Mouse (Mus musculus) mesoderm, embryonic 11.5 days (tissue): ENCODE measurements around the gene Gab1.

Source experiments
- DNase-seq: peaks from one replicate; pipeline ENCODE4 v3.0.0-alpha.2; 2012; ENCODE audit warnings: low read depth, low spot score

Gene Gab1

DNA sequence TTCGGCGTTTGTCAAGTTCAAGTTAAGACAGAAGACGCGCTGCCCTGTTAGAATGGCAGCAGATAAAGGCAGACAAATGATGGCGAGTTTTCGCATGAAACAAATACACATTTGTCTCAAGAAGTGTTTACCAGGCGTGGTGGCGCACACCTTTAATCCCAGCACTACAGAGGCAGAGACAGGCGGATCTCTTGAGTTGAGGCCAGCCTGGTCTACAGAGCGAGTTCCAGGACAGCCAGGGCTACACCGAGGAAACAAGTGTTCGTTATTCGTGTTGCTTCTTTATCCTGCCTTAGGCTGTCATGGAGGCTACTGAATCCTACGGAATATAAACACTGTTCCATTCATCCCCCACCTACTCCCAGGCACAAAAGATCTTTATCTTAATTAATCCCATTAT, 140.4 kb downstream of the Gab1 start:
- peak; percentile 7 for DNase-seq

DNA sequence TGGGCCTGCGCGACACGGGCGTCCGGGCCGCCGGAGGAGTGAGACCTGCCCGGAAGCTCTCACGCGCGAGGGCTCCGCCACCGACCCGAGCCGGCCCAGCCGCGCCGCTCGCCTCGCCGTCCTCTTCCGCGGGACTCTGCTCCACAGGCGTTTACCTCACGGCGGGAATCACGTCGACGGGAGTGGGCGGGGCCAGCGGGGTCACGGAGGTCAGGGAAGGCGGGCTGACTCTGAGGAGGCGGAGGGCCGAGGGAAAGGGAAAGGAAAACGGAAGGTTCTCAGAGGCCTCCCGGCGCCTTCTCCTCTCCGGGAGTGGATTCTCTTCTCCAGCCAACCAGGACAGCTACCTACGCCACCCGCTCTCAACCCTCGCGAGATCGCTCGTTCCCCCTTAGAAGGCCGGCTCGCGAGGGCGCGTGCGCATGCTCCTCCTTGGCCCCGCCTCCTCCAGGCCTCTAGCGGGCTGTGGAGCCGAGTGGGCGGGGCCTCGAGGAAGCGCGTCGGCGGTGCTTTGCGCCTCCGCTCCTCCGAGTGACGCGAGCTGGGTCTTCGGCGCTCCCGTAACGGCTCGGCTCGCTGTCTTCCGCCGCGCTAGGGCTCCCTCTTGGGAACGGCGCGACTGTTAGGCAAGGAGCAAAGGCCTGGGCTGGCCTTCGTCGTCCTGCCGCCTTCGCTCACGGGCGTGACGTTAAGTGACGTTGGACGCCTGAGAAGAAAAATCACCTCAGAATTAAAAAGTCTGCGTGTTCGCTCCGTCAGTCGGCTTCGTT, 141.0 kb downstream of the Gab1 start, which contains the start of gene Smarca5:
Gene Smarca5 (minus strand): TSS at position 343 of the 770 bp plus-strand sequence.
- peak; percentile 93 for DNase-seq

DNA sequence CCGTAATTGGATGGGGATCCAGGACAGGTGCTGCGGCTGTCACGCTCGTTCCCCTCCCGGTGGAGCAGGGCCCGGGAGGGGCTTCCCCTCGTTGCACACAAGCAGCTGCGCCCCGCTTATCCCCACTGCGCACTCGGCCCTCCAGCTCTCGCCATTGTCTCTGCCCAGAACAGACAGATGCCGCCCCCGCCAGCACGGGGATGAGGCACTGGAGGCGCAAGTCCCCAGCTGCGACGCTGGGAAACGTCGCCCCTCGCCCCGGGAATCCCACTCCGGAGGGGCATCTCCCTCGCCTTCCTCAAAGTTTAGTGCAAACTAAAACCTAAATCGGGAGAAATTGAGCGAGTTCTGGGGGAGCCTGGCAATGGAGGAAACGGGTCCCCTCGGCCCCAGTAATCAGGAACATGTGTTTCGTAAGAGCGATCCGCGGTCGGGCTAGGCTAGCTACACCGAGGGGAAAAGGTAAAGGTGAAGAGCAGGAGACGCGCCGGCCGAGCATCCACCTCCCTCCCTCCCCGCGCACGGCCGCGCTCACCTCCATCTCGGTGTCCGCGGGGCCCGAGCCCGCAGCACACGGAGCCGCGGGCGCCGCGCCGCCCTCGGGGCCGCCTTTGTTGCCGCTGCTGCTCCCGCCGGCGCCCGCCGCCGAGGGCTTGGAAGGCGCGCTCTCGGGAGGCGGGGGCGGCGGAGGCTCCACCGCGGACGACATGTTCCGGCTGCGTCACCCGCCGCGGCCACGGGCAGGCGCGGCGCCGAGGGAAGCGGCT, 141.7 kb downstream of the Gab1 start:
- peak; percentile 71 for DNase-seq

DNA sequence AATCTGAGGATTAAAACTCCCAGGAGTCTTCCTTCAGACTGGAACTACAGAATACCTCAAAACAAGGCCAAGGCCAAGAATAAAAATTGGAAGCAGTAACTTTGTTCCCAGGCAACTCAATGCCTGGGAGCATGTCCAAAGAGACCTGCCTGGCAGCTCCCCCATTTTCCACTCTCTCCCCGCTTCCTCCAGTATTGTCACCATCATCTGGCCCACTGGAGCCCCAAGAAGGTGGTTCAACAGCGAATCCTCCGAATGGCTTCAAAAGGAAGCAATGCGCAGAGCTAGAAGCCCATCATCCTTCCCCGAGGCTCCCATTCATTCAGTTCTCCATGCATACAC, 142.3 kb downstream of the Gab1 start:
- no peak for DNase-seq

DNA sequence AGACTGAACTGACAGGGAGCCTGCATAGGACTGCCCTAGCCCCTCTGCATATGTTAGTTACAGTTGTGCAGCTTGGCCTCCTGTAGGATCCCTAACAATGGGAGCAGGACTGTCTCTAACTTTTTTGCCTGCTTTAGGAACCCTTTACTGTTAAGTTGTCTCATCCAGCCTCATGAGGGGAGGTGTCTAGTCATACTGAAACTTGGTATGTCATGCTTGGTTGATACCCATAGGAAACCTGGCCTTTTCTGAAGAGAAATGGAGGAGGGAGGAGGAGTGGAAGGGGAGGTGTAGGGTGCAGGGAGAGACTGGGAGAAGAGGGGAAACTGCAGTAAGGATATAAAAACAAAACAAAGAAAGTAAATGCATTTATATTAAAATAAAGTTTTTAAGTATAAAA, 148.0 kb downstream of the Gab1 start:
- no peak for DNase-seq

DNA sequence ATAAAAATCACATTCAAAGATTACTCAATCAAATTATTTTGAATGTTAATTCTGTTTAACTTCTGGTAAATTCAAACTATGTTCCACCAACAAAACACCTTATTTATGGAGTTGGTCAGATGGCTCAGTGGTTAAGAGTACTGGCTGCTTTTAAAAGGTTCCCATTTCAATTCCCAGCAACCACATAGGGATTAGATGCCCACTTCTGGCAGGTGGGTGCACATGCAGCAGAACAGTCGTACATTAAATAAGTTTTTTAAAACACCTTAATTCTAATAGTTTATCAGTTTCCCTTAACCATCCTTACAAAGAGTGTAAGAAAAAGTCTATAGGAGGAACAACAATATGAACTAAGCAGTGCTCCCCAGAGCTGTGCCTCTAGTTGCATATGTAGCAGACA, 165.9 kb downstream of the Gab1 start:
- no peak for DNase-seq
